In the genomic region with DNA sequence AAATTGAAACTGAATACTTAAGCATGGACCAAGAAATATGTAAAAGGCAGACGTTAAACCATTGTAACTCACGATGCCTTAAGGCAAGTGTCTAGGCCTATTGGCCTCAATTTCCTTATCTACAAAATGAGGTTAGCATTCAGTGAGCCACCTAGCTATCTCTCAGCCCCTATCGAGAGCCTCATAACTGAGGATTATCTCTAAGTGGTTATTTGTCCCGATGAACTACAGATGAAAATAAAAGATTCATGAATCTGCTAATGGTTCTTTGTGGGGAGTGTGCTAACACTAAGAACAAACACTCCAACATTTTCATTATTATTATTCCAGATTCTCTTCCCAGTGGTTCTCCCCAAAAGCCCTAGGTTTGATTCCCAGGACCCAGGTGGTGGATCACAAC, we compare ENCODE assay signal across 12 mouse cellular contexts. TPM values are rescaled to one million over a fixed set of nuclear protein-coding genes. Genes with fewer than 3 reads are reported as not detected.
DNase-seq lines count a peak whose midpoint lies in the region; ATAC-seq lines count a peak whose summit lies in the region.
"Had no signal": no experiment of that assay in that cellular context is flagged by ENCODE, and none has a peak within 500 bp of the region (broad histone marks: within the 10 kb centered on the region; RNA-seq: fewer than 3 reads in every experiment).

No protein-coding gene starts in this region.

- 39% methylated on average over 4 of the region's 4 CpGs for WGBS in heart, embryonic 11.5 days (ENCODE audit: insufficient replicate concordance)
- WGBS in liver, embryonic 11.5 days = 35% methylated on average over 4 of the region's 4 CpGs
- whole genome bisulfite sequencing in liver, embryonic 16.5 days (ENCODE audit: insufficient replicate concordance) = 12% methylated on average over 4 of the region's 4 CpGs

- no peak for DNase-seq in heart, postnatal 14 days
- no peak for DNase-seq in liver, embryonic 11.5 days (ENCODE audit: low spot score)
- DNase-seq in liver = no peak
- DNase-seq in right cerebral cortex, postnatal 36 days (ENCODE audit: low spot score in 2 of 2) = no peak
- no peak for DNase-seq in thymus, postnatal 4 days
- DNase-seq: lung, postnatal 10 days; spleen, adult 18-20 months had no signal

- no peak overlapping the region for H3K4me3 ChIP-seq in heart, embryonic 11.5 days (ENCODE audit: low read depth, low read length)
- peak overlapping the region; percentile 18; the same call in 1 of the 2 replicates for H3K4me3 ChIP-seq in liver, embryonic 11.5 days (ENCODE audit: low read depth, low read length)
- H3K4me3 ChIP-seq in brown adipose tissue, adult 24 weeks (ENCODE audit: insufficient read depth, low read depth, low read length) = peak overlapping the region; percentile 15
- H3K4me3 ChIP-seq in liver, embryonic 16.5 days (ENCODE audit: low read depth, low read length) = peak overlapping the region; percentile 28

- no peak overlapping the region for H3K9ac ChIP-seq in heart, embryonic 11.5 days (ENCODE audit: low read depth, low read length)
- H3K9ac ChIP-seq in liver, embryonic 11.5 days (ENCODE audit: low read depth, low read length) = 0 out of 2 replicates have a peak overlapping the region, but pooled peaks have one; percentile 35
- H3K9ac ChIP-seq in liver, embryonic 16.5 days (ENCODE audit: low read depth, low read length) = peak overlapping the region; percentile 0; the same call in 1 of the 2 replicates
- H3K9ac ChIP-seq: embryonic facial prominence, embryonic 12.5 days had no signal

- no peaks in the 10 kb centered on the region for H3K9me3 ChIP-seq in heart, embryonic 11.5 days (replicated peaks; ENCODE audit: control insufficient read depth, low read length)
- no peaks in the 10 kb centered on the region for H3K9me3 ChIP-seq in liver, embryonic 11.5 days (ENCODE audit: control insufficient read depth, low read length)
- no peaks in the 10 kb centered on the region for H3K9me3 ChIP-seq in liver, embryonic 16.5 days (replicated peaks; ENCODE audit: control insufficient read depth, low read length)
- H3K9me3 ChIP-seq: embryonic facial prominence, embryonic 12.5 days had no signal

- peak overlapping the region; percentile 21; the same call in 1 of the 2 replicates for H3K4me2 ChIP-seq in heart, embryonic 11.5 days
- H3K4me2 ChIP-seq in liver, embryonic 11.5 days = peak overlapping the region; percentile 87
- H3K4me2 ChIP-seq in liver, embryonic 16.5 days (ENCODE audit: low read depth, low read length) = peak overlapping the region; percentile 94

- intact Hi-C loops in heart, postnatal 14 days (cut with DNase I) = no loop called here

- H3K4me1 ChIP-seq in heart, embryonic 11.5 days (ENCODE audit: control insufficient read depth, insufficient read depth, low read length) = peaks cover 22% of the 10 kb centered on the region
- peaks cover 42% of the 10 kb centered on the region for H3K4me1 ChIP-seq in liver, embryonic 11.5 days (replicated peaks; ENCODE audit: control insufficient read depth, insufficient read depth, low read length)
- peaks cover 18% of the 10 kb centered on the region for H3K4me1 ChIP-seq in brown adipose tissue, adult 24 weeks (ENCODE audit: control insufficient read depth, insufficient read depth, insufficient read length, low read length)
- peaks cover 51% of the 10 kb centered on the region for H3K4me1 ChIP-seq in liver, embryonic 16.5 days (ENCODE audit: control insufficient read depth, low read depth, low read length)

- no peak overlapping the region for H3K27ac ChIP-seq in heart, embryonic 11.5 days (ENCODE audit: low read depth, low read length)
- no peak overlapping the region for H3K27ac ChIP-seq in liver, embryonic 11.5 days (ENCODE audit: low read depth, low read length)
- no peak overlapping the region for H3K27ac ChIP-seq in brown adipose tissue, adult 24 weeks (replicated peaks; ENCODE audit: low read depth, low read length)
- peak overlapping the region; percentile 46; the same call in 1 of the 2 replicates for H3K27ac ChIP-seq in liver, embryonic 16.5 days (ENCODE audit: low read length)
- H3K27ac ChIP-seq: embryonic facial prominence, embryonic 12.5 days had no signal

- ATAC-seq in heart, embryonic 11.5 days (replicated peaks; ENCODE audit: insufficient number of reproducible peaks, low FRiP score, low TSS enrichment) = no peak
- no peak for ATAC-seq in liver, embryonic 11.5 days (replicated peaks; ENCODE audit: low FRiP score)
- ATAC-seq in liver, embryonic 16.5 days (ENCODE audit: low read depth) = no peak
- ATAC-seq: activated CD4-positive, CD25-positive, alpha-beta regulatory T cell, adult 4 months had no signal

- no peaks in the 10 kb centered on the region for H3K36me3 ChIP-seq in heart, embryonic 11.5 days (ENCODE audit: control insufficient read depth, insufficient read depth, low read length)
- no peaks in the 10 kb centered on the region for H3K36me3 ChIP-seq in liver, embryonic 11.5 days (ENCODE audit: control insufficient read depth, insufficient read depth, low read length)
- H3K36me3 ChIP-seq in liver, embryonic 16.5 days (ENCODE audit: control insufficient read depth, insufficient read depth) = no peaks in the 10 kb centered on the region
- H3K36me3 ChIP-seq: embryonic facial prominence, embryonic 12.5 days had no signal

- H3K27me3 ChIP-seq in heart, embryonic 11.5 days (ENCODE audit: control insufficient read depth, insufficient read depth, low read length) = no peaks in the 10 kb centered on the region
- H3K27me3 ChIP-seq in liver, embryonic 11.5 days (replicated peaks; ENCODE audit: control insufficient read depth, insufficient read depth, low read length) = no peaks in the 10 kb centered on the region
- H3K27me3 ChIP-seq in liver, embryonic 16.5 days (ENCODE audit: control insufficient read depth, insufficient read depth, low read depth, low read length) = no peaks in the 10 kb centered on the region
- H3K27me3 ChIP-seq: embryonic facial prominence, embryonic 12.5 days had no signal

RNA-seq across cellular contexts. Expression of a gene that starts 2.0 kb away (rescaled TPM):
- polyA plus RNA-seq in heart, embryonic 11.5 days (2014; fragmentation: Nextera tagmentation; extraction: Ambion mirVana) = 45.0 and 49.0 TPM in 2 replicates
- 100 to 1,000 TPM; 103 to 107 TPM for total RNA-seq in heart, postnatal 14 days (2021)
- 52.9 and 57.3 TPM in 2 replicates for polyA plus RNA-seq in liver, embryonic 11.5 days (2014; fragmentation: Nextera tagmentation; extraction: Ambion mirVana)
- 18.8 and 20.9 TPM in 2 replicates for polyA plus RNA-seq in brown adipose tissue, adult 24 weeks (2012; ENCODE audit: insufficient read depth, insufficient read length, missing spikeins)
- 32.8 and 39.2 TPM in 2 replicates for polyA plus RNA-seq in liver, embryonic 16.5 days (2015; fragmentation: Nextera tagmentation; extraction: Ambion mirVana)

RNA-seq across cellular contexts. Expression of a gene that starts 33.4 kb away (rescaled TPM):
- polyA plus RNA-seq in heart, embryonic 11.5 days (2014; fragmentation: Nextera tagmentation; extraction: Ambion mirVana) = 113 and 175 TPM in 2 replicates
- total RNA-seq in heart, postnatal 14 days (2021) = 100 to 1,000 TPM; 336 to 338 TPM
- polyA plus RNA-seq in liver, embryonic 11.5 days (2014; fragmentation: Nextera tagmentation; extraction: Ambion mirVana) = 22.6 and 23.3 TPM in 2 replicates
- polyA plus RNA-seq in brown adipose tissue, adult 24 weeks (2012; ENCODE audit: insufficient read depth, insufficient read length, missing spikeins) = 242 and 279 TPM in 2 replicates
- 26.0 and 29.7 TPM in 2 replicates for polyA plus RNA-seq in liver, embryonic 16.5 days (2015; fragmentation: Nextera tagmentation; extraction: Ambion mirVana)

Comparison
In these comparisons a context has a peak if more than half of its experiments do, and no peak if none do; other contexts are left out.
1. H3K4me2 ChIP-seq: peak in every context shown above with its lines; median percentile 94 in liver, embryonic 16.5 days; 87 in liver, embryonic 11.5 days; 21 in heart, embryonic 11.5 days.